Mouse (Mus musculus): ENCODE measurements at regions not wholly inside any gene's neighbourhood (a gene's known extent, or its start where the extent isn't known, plus 50 kb on each side); places are given as distances from the start of the nearest gene placed in this dataset.
"Not testable (repeated sequence)": the region's sequence is repeated elsewhere in the genome, so short reads cannot be mapped to it uniquely, and the experiment has no call there.

DNA sequence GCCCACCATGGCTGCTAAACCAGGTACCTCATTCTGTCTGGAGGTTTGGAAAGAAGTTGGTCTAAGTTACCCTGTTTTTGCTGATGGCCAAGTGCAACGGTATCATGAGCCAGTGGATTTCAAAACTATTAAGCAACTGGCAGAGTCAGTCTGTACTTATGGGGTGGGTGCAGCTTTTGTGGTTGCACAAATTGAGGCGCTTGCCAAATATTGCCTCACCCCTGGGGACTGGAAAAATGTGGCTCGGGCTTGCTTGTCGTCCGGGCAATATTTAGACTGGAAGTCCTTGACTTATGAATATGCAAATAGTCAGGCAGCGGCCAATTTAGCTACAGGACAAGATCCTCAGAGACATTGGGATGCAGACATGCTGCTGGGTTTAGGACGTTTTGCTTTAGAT is 110.2 kb downstream of the Olfr164 start:
- intact Hi-C loops (cut with DNase I): loop anchor here (2.0 kb wide), 1 partner anchor 99 kb away; no protein-coding TSS in a partner anchor
- H3K4me3 ChIP-seq: no peak overlapping the region
- DNase-seq (ENCODE audit: extremely low spot score in 1 of 2, low spot score in 2 of 2): no peak
- H3K27ac ChIP-seq: no peak overlapping the region
- no peak for TF ChIP-seq CTCF (IDR thresholded peaks at IDR 0.05)

DNA sequence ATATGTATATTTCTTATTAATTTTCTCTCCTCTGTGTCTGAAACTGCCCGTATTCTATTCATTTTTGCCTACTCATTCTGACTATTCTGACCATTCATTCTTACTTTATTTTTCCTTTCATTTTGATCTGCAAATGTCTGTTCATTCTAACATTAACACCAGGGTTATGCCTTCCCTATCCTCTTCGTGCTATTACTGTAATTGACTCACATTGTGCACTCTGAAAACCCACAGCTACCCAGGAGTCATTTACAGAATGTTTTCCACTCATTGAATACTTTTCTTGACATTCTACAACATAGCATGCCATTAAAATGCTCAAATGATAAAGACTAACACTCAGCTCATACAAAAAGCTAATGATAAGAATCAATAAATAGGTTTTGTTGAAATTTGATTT is 112.9 kb downstream of the Olfr164 start:
- Histone ChIP-seq H3K27ac (no peak overlapping the region), H3K4me3 (no peak overlapping the region)
- intact Hi-C loops (cut with DNase I): no loop called here
- TF ChIP-seq CTCF (IDR thresholded peaks at IDR 0.05): no peak
- no peak for DNase-seq (ENCODE audit: extremely low spot score in 1 of 2, low spot score in 2 of 2)

DNA sequence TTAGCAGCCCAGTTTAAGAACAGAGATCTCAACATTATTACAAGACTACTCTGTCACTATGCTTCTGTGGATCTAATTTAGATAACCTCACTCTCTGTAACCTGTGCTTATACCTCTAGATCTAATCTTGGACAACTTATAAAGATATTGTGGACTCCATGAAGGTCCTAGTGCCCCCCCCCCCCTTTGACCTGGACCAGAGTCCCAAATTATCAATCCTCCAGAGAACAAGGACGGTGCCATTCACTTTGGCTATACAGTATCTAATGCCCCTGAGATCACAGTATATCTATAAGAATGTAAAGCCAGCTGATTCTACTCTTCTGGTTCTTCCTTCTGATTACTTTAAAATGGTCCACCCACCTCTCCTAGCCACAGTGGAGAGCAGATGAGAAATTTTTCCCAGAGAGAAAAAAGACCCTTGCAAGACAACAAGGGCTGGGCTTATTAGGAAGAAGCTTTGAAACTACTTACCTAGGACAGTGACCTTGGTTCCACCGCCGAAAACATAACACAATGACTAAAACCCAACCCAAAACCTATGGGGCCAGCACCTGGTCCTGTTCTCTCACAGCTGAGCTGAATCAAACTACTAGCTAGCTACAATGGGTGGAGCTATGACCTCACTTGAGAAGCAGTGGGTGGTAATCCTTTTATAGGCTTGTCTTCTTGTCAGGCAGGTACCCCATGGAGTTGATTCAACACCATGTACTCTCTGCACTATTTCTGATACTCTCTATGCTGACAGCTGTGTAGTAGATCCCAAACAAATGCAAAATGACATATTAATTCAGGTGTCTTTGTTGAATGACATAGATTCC is 113.9 kb downstream of the Olfr164 start:
- TF ChIP-seq CTCF (IDR thresholded peaks at IDR 0.05): no peak
- H3K27ac ChIP-seq: no peak overlapping the region
- DNase-seq (ENCODE audit: extremely low spot score in 1 of 2, low spot score in 2 of 2): no peak
- intact Hi-C loops (cut with DNase I): loop anchor here (10.0 kb wide), 1 partner anchor 135 kb away; no protein-coding TSS in a partner anchor
- no peak overlapping the region for H3K4me3 ChIP-seq

DNA sequence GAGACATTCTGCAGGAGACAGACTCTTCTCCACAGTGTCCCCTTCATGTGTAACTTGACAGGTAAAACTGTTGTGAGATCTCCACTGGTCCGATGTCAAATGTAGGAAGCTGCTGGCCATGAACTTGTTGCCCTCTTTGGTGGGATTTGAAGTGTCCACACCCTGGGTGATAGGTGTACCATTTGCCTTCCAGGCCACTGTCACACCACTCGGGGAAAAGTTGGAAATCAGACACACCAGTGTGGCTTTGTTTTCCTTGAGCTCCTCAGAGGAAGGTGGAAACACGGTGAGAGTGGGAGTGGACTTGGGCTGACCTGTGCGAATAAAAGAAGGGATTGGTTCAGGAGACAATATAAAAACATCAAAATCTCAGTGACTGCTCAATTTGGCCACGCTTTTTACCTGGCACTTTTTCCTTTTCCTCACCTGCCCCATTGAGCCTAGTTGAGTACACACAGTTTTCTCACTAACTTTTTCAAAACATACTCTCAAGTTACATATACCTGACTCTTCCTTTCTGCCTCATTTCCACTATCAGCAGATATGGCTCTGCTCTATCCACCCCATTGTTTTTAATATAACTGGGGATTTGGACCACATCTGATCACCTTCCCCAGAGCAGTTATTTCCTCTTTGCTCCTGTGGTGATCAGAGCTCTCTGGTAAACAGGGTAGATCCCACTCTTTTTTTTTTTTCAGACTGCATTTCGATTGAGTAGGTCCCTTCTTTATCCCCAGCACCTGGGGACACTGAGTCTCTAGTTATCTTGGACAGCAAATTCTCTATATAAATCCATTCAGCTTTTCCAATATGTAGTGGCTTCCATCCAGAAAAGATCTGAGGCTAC is 115.1 kb downstream of the Olfr164 start:
- no peak for TF ChIP-seq CTCF (IDR thresholded peaks at IDR 0.05)
- intact Hi-C loops (cut with DNase I): loop anchor here (10.0 kb wide), 1 partner anchor 134 kb away; no protein-coding TSS in a partner anchor
- no peak overlapping the region for H3K27ac ChIP-seq

DNA sequence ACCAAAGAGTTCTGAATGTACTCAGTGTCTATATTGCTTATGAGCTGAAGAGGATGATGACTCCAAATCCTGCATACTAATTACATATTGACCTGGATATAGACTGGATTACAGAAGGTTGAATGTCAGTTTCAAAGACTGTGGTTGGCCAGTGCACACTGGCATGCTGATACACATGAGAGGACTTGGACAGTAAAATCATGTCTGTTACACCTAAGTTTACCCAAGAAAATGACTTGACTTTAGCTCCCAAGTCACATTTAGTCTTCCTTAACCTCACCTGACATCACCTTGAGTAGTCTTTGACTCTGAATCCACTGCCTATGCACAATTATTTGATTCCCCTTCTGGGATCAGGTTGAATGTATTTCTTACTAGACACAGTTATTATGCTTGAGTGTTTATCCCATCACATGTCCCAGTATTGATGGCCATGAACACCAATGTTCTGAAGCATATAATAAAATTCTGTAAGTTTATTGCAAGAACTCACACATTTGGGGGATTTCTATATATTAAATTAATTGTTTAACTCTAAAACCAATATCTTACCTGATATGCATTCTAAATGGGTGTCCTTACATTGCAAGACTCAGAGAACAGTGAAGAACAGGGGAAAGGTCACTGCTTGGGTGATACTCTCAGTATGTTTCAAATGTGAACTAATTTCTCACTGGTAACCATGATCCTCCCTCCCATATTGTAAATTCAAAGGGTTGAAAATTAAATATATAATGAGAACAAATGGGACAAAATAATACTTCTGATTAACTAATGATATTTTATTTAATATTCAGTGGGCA is 116.0 kb downstream of the Olfr164 start:
- H3K27ac ChIP-seq: no peak overlapping the region
- TF ChIP-seq CTCF (IDR thresholded peaks at IDR 0.05): no peak
- intact Hi-C loops (cut with DNase I): loop anchor here (10.0 kb wide), 1 partner anchor 133 kb away; no protein-coding TSS in a partner anchor
- no peak overlapping the region for H3K4me3 ChIP-seq
- DNase-seq (ENCODE audit: extremely low spot score in 1 of 2, low spot score in 2 of 2): no peak

More for the DNA sequence above, 115.1 kb downstream of the Olfr164 start:
- DNase-seq (ENCODE audit: extremely low spot score in 1 of 2, low spot score in 2 of 2): no peak
- H3K4me3 ChIP-seq: no peak overlapping the region

DNA sequence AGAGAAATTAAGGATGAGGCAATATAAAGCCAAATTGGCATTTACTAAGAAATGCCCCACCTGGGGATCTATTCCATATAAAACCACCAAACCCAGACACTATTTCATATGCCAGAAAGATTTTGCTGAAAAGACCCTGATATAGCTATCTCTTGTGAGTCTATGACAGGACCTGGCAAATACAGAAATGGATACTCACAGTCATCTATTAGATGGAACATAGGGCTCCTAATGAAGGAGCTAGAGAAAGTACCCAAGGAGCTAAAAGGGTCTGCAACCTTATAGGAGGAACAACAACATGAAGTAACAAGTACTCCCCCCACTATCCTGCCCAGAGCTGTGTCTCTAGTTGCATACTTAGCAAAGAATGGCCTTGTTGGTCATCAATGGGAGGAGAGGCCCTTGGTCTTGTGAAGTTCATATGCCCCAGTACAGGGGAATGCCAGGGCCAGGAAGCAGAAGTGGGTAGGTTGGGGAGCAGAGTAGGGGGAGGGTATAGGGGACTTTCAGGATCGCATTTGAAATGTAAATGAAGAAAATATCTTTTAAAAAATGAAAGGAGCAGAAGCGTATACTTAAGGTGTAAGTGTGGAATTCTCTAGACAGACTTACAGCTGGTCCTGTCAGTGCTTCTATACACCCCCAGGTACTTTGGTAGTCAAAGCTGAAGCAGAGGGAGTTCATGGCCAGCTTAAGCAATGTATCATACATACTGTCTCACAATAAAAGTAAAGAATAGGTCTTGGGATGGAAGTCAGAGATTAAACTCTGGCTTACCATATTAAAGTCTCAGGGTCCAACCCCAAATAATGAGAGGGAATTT is 128.2 kb downstream of the Olfr164 start:
- intact Hi-C loops (cut with DNase I): no loop called here
- Histone ChIP-seq H3K27ac (no peak overlapping the region), H3K4me3 (no peak overlapping the region)
- DNase-seq (ENCODE audit: extremely low spot score in 1 of 2, low spot score in 2 of 2): no peak
- no peak for TF ChIP-seq CTCF (IDR thresholded peaks at IDR 0.05)

DNA sequence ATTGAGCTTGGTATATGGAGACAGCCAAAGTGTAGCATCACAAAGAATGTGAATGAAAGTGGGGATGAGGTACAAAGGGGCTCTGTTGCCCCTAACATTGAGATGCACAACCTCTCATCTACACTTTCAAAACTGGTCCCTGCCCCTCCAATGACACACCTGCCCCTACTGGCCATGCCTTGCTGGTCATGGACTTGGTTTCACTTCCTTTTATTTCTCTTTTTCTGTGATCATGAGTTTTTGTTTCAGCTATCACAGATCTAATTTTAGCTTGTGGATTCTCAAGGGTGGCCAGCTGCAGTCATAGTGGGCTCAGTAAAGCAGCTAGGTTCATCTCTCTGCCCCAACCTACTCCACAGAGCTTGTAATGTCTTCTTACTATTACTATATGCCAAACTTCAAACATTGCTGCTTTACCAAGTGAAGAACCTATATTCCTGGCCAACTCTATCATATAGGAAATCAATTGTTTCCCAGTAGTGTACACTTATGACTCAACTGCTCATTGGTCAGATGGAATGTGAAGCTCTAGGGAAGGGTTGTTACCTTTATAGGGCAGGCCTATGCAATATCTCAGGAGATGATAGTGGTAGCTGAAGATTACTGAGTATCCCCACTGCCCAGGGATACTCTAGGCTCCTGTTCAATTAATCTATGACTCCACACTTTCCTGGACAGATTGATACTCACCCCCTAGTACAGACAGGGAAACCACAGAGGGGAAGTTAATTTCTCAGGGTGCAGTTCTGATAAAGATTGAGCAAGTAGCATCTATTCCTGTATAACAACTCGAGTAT is 134.5 kb downstream of the Olfr164 start:
- intact Hi-C loops (cut with DNase I): no loop called here
- Histone ChIP-seq H3K4me3 (no peak overlapping the region), H3K27ac (no peak overlapping the region)
- TF ChIP-seq CTCF (IDR thresholded peaks at IDR 0.05): no peak
- no peak for DNase-seq (ENCODE audit: extremely low spot score in 1 of 2, low spot score in 2 of 2)

DNA sequence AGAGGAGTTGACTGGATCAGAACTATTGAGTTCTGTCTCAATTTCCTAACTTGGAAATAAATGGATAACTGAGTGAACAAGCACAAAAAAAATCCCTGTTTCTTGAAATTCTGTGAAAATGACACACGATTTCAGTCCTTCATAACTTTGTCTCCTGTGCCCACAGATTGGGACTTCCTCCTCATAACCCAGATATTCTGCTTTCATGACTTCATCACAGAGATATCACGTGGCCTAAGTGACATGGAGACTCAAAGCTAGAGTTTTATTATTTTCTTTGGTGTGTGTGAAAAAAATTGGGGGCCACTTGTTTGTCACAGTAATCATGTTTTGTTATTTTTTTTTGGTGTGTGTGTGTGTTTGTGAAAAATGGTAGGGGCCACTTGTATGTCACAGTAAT is 160.8 kb downstream of the Olfr164 start:
- H3K4me3 ChIP-seq: no peak overlapping the region
- intact Hi-C loops (cut with DNase I): loop anchor here (5.0 kb wide), 1 partner anchor 141 kb away; no protein-coding TSS in a partner anchor

DNA sequence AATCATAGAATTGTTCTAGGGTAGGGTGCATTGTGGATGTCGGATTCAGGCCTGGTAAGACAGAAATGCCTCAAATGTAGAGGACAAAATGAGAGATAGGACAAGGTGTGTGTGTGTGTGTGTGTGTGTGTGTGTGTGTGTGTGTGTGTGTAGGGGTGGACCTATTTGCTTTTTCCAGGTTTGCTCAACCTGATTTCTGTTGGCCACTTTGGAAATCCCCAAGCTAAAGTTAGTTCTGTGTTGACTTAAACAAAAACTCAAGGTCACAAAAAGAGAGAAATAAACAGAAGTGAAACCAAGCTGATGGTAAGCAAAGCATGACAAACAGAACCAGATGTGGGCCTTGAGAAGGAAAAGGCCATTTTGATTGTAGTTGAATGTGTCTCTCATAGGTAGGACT is 161.4 kb downstream of the Olfr164 start:
- not testable (repeated sequence) for DNase-seq (ENCODE audit: extremely low spot score in 1 of 2, low spot score in 2 of 2)
- intact Hi-C loops (cut with DNase I): loop anchor here (5.0 kb wide), 1 partner anchor 140 kb away; no protein-coding TSS in a partner anchor

More for the DNA sequence above, 160.8 kb downstream of the Olfr164 start:
- TF ChIP-seq CTCF (IDR thresholded peaks at IDR 0.05): no peak
- no peak overlapping the region for H3K27ac ChIP-seq
- no peak for DNase-seq (ENCODE audit: extremely low spot score in 1 of 2, low spot score in 2 of 2)

DNA sequence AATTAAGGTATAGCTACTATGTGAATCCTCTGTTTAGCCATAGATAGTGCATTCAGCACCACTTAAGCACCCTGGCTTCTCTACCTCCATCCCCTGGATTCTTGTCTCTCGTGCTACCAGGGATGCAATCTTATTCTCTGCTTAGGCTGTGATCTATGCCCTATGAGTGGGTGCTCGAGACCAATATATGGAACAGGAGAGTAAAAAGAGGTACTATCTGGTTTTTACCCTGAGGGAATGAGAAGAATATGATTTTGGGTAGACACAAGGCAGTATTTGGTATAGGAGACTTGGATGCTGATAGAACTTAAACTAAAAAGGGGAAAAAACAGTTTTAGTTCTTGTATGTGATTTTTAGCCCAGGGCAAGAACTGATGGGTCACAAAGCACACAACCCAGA is 162.8 kb downstream of the Olfr164 start:
- Histone ChIP-seq H3K4me3 (no peak overlapping the region), H3K27ac (no peak overlapping the region)
- intact Hi-C loops (cut with DNase I): loop anchor here (5.0 kb wide), 1 partner anchor 139 kb away; no protein-coding TSS in a partner anchor
- no peak for DNase-seq (ENCODE audit: extremely low spot score in 1 of 2, low spot score in 2 of 2)
- TF ChIP-seq CTCF (IDR thresholded peaks at IDR 0.05): no peak

More for the DNA sequence above, 161.4 kb downstream of the Olfr164 start:
- H3K4me3 ChIP-seq, H3K27ac ChIP-seq: not testable (repeated sequence)
